Mouse (Mus musculus) cerebellum, postnatal 25 days (tissue): ENCODE measurements around the gene Bag5.
A peak's percentile ranks its signal among the peaks of the same experiment; 100 is the strongest.
"Not testable (repeated sequence)": the region's sequence is repeated elsewhere in the genome, so short reads cannot be mapped to it uniquely, and the experiment has no call there.

ENCODE experiments used
- DNase-seq, 2 experiments: peaks; one replicate each; pipeline ENCODE4 v3.0.0; 2021; ENCODE audit warnings: mixed read lengths in 2 of 2

Gene Bag5

DNA sequence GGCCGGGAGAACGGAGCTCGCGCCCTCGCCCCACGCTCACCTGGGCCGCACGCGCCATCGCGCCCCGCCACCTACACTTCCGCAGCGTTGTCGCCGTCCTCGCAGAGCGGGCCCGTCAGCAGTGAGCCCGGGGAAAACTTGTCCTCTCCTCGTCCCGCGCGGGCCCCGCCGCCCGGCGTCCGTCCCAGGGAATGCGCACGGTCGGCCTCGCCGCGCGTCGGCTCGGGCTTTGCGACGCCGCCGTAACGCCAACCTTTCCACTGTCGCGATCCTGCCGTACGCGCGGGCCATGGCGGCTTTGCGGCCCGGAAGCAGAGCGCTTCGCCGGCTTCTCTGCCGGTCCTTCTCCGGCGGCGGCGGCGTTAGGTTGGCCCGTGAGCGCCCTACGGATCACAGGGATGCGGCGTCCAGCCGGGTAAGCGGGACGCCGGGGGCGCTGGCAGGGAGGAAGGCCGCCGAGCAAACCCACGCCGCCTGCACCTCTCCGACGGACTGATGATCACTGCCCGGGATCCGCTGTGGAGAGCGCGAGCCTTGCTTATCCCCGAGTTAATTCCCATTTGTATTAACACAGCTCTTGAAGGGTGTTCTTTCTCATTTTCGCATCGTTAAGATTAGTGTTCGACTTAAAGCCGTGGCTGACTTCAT, at the start of gene Bag5, which contains the start of gene Apopt1:
Bag5 (minus strand) TSS at position 254 of the 648 bp plus-strand sequence.
Apopt1 (plus strand) TSS at position 258 of the 648 bp plus-strand sequence.
- DNase-seq, result peak; percentile 96 to 97

GRCm38 (mm10) chr12:111760306-111760908, 47.4 kb upstream of the Bag5 start:
- no peak for DNase-seq

DNA sequence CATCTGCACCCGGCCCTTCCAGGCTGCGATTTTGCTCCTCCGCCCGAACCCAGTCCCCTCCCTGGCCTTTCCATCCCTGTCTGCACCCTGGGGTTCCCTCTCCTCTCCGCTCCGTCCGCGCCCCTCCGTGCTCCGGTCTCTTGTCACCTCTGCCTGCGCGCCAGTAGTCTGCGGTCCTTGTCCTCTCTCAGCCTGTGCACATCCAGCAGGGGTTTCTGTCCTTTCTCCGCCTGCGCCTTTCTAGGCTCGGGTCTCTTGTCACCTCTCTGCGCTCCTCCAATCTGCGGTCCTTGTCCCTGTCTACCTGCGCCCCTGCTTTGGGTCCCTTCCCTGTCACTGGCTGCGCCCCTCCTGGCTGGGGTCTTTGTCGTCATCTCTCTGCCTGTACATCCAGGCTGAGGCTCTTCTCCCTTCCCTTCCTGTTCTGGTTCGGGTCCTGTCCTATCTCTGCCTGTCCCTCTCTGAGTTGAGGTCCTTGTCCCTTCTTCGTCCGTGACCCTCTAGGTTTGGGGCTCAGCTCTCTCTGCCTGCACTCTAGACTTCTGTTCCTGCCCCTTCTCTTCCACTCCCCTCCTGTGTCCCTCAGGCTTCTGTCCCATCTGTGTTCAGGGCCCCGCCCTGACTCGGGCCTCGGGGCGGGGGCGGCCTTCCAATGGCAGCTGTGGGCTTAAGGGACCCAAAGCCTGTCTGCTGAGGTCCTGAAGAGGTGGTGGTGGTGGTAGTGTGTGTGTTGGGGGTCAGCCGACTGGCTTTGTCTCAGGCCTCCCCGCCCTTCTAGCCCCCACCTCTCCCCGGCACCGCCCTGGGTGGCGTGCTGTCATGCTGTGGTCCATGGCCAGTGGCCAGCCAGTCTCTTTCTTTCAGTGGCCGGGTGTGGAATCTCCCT, 46.4 kb upstream of the Bag5 start:
- DNase-seq, result peak; percentile 84 to 88

GRCm38 (mm10) chr12:111758381-111759175, 45.5 kb upstream of the Bag5 start, which contains the start of gene Klc1:
Gene Klc1, plus strand, starts transcription at chr12:111758849.
- peak; percentile 92 to 94 for DNase-seq

DNA sequence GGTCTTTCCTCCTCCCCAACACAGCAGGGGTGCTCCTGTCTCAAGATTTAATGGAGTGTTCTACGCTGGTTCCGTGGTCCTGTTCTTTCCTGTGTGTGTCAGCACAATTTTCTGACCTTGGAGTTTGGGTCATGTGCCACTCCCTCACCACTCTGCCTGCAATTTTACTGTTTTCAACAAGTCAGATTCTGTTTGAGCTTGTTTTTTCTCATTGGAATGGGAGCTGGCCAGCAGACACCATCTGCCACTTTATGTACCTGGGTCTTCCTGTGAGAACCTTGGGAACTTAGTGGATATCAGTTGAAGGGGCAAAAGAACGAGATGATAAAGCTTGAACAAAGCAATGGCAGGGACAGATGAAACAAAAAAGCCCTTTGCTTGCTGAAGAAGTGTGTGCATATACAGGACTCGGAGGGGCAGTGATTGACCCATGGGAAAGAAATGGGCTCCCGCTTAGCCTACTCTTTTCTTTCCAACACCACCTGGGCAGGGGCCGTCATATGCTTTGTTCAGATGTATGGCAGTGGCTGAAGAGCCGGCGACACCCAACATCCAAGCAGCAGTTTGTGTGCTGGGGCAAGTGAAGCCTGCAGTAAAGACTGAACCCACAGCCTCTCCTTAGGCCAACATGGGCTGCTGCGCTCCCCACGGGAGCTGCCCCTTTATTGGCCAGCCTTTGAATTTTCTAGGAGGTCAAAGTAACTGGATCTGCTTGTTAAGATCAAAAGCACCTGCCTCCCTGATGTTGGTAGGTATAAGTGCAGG, 44.7 kb upstream of the Bag5 start:
- DNase-seq, result peak; percentile 49 to 64

GRCm38 (mm10) chr12:111756698-111757082, 43.6 kb upstream of the Bag5 start:
- no peak for DNase-seq

DNA sequence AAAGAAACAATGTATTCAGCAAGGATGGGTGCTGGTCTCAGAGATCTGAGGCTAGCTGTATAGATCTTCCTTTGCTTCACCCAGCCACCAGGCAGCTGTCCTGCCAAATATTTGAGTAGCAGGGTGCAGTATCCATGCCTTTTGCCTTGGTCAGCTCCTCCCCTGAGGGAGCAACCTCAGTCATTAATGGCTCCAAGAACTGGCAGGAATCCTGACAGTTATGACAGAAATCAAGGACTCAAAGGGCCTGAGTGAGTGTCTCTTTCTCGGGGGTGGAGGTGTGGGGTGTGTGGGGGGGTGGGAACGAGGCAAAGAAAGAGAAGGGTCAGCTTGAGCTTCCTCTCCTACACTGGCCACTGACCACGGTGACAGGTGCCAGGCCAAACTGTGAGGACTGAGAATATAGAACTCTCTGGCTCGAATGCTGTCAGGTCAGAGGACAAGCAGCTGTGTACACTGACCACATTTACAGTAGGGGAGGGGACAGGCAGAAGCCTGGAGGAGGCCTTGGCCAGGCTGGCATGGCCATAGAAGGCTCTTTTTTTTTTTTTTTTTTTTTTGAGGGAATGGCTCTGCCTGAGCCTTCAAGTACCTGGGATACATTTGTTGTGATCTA, 43.1 kb upstream of the Bag5 start:
- peak in 1 of 2 experiments; percentile 8 for DNase-seq

- peak in 1 of 2 experiments; percentile 5 for DNase-seq
Measured at GRCm38 (mm10) chr12:111755231-111755630, 42.2 kb upstream of the Bag5 start.

DNA sequence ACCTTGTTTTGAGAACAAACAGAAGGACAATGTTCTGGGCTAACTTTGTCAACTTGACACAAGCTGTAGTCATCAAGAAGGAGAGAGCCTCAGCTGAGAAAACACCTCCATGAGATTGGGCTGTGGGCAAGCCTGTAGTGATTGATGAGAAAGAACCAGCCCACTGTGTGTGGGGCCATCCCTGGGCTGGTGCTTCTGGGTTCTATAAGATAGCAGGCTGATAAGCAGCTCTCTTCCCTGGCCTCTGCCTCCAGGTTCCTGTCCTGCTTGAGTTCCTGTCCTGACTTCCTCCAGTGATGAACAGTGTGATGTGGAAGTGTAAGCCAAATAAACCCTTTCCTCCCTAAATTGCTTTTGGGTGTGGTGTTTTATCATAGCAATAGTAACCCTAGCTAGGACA, 41.7 kb upstream of the Bag5 start:
- no peak for DNase-seq

GRCm38 (mm10) chr12:111753347-111753746, 40.3 kb upstream of the Bag5 start:
- DNase-seq, result no peak

DNA sequence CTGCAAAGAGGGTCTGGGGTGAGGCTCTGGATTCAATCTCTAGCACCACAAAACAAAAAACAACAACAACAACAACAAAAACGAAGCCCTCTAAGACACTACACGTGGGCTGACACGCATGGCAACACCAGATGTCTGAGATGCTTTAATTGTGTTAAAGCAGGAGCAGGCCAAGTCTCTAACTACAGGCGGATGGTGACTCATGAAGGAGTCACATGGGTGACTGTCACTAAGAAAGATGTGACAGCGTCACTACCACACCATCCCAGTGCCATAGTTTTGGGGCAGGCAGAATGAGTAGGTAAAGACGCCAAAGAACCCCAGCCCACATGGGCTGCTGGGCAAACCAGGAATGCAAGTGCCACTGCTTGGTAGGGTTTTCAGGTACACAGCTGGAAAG, 39.4 kb upstream of the Bag5 start:
- no peak for DNase-seq

DNA sequence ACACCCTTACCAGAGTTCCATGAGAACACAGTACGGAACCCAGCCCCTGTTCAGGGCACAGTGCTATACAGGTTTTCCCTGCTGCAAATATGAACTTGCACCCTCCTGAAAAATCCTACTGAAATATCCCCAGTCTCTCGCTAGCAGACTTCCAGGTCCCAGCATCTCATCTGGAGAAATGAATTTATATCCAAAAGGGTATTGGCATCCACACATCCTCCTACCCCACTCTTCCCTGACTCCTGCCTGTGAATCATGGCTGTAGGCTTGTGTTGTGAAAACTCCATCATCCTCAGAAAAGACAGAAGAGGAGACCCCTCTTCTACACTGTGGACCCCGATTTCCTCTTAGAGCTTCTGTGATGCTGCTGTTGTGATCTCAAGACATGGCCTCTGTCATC, 37.7 kb upstream of the Bag5 start:
- DNase-seq, result no peak

- DNase-seq, result no peak
Measured at GRCm38 (mm10) chr12:111747421-111747820, 34.4 kb upstream of the Bag5 start.

DNA sequence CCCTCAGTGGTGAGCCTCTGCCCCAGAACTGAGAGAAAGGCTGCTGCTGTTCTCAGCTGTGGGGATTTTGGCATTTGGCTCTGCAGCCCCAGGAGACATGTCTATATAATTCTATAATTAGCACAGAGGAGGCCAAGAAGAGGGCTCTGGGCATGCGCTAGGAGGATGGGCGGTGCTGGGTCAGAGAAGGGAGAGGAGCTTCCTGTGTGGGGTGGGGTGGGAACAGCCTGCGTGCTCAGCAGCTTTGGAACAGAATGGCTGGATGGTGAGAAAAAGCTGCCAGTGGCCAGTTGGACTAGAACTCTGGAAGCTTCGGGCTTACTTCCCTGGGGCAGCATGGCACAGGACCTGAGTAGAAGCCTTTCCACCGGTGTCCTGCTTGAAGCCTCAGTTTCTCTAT, 33.0 kb upstream of the Bag5 start:
- peak; percentile 53 to 72 for DNase-seq

DNA sequence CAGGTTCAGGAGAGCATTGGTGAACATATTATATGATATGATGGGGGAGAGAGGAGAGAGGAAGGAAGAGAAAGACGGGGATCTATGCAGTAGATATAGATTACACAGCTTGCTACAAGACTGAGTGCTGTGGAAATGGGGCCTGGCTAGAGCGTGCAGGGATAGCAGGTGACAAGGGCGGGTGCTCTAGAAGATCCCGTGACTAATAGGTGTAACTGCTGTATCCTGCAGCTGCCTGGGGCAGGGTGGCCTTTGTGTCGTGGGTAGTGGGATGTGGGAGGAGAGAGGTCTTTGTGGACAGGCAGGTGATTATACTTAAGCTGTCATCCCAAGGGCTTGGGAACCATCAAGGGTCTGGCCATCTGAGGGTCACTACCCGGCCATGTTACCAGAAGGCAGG, 32.2 kb upstream of the Bag5 start:
- no peak for DNase-seq

- peak; percentile 32 to 59 for DNase-seq
Measured at GRCm38 (mm10) chr12:111743981-111744423, 30.9 kb upstream of the Bag5 start.

GRCm38 (mm10) chr12:111743419-111743818, 30.4 kb upstream of the Bag5 start:
- no peak for DNase-seq

DNA sequence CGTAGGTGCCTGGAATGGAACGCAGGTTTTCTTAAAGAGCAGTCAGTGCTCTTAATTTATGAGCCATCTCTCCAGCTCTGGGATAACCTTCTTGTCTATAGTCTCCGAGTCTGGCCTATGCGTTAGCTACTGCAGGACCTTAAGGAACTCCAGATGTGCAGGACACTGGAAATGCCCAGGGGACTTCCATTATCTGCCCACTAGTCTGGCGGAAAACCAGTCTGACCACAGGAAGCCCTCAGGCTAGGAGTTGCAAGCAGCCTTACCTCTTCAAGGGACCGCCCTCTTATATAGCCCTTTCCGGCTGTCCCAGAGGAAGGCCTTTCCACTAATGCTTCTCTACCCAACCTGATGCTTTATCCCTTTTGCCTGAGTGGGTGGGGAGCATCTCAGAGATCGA, 28.3 kb upstream of the Bag5 start:
- no peak for DNase-seq

GRCm38 (mm10) chr12:111738754-111739153, 25.7 kb upstream of the Bag5 start:
- peak; percentile 80 to 87 for DNase-seq

DNA sequence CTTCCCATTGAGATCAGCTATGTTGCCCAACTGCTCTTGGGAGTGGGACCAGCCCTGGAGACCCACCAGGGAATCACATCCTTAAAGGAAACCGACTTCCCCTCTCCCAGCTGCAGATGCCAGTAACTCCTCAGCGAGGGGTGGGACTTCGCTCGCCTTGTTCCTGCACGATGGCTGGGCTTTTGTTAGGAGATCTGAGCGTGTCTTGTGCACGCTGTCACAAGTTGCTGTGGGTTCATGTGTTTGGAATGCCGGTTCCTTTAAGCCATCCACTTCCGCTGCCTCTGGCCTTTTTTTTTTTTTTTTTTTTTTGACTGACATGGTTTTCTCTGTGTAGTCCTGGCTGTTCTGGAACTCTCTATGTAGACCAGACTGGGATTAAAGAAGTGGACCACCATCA, 24.3 kb upstream of the Bag5 start:
- DNase-seq, result no peak

GRCm38 (mm10) chr12:111736676-111737075, 23.6 kb upstream of the Bag5 start:
- DNase-seq, result not testable (repeated sequence)
